Mouse (Mus musculus): Measurements from ENCODE around the gene Lsp1. TPM values are rescaled to one million over a fixed set of nuclear protein-coding genes. Genes with fewer than 3 reads are reported as not detected.

The Lsp1 gene
- polyA plus RNA-seq, 1 experiment from 2014 or later = 92.8 TPM

DNA sequence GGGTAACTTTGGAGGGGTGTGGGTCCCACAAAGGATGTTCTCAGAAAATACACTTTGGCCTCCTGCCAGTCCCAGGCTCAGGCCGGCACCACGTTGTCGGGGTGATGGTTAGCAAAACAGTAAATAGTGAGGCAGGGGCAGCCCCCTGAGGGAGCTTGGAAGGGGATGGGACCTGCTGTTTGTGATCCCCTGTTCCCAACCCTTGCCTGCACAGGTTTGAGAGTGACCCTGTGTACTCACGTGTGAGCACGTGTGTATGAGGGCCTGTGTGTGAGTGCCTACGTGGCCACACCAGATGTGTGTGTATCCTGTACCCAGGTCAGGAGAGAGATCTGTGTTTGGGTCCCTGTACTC lies 21.6 kb downstream of the Lsp1 start:
- peaks cover 45% of the 10 kb centered on the region for H3K4me1 ChIP-seq (ENCODE audit: control insufficient read depth, insufficient read depth, low read length)
- H3K4me2 ChIP-seq (replicated peaks; ENCODE audit: low read depth, low read length) = peak overlapping the region; percentile 49; the same call in 1 of the 2 replicates
- H3K9ac ChIP-seq (ENCODE audit: low read depth, low read length) = peak overlapping the region; percentile 76
- peaks cover 31% of the 10 kb centered on the region; the same call in 1 of the 2 replicates for H3K36me3 ChIP-seq (ENCODE audit: control insufficient read depth, insufficient read depth, low read length)
- H3K27ac ChIP-seq (ENCODE audit: low read depth, low read length) = peak overlapping the region; percentile 97
- no peak overlapping the region for H3K4me3 ChIP-seq (ENCODE audit: low read length)
- whole genome bisulfite sequencing = 21% methylated on average over 6 of the region's 6 CpGs
- no peaks in the 10 kb centered on the region for H3K27me3 ChIP-seq (ENCODE audit: control insufficient read depth, insufficient read depth, low read length)
- H3K9me3 ChIP-seq (ENCODE audit: control insufficient read depth, low read length) = no peaks in the 10 kb centered on the region
- ATAC-seq (ENCODE audit: low FRiP score, low TSS enrichment) = no peak; the same call in 1 of the 2 replicates

GRCm38 (mm10) chr7:142483136-142483535 lies 22.5 kb downstream of the Lsp1 start:
- Histone ChIP-seq H3K36me3 (ENCODE audit: control insufficient read depth, insufficient read depth, low read length) (peaks cover 36% of the 10 kb centered on the region; the same call in 1 of the 2 replicates), H3K4me3 (ENCODE audit: low read length) (no peak overlapping the region), H3K9me3 (ENCODE audit: control insufficient read depth, low read length) (no peaks in the 10 kb centered on the region), H3K4me1 (ENCODE audit: control insufficient read depth, insufficient read depth, low read length) (peaks cover 47% of the 10 kb centered on the region), H3K4me2 (replicated peaks; ENCODE audit: low read depth, low read length) (no peak overlapping the region), H3K27ac (ENCODE audit: low read depth, low read length) (peak overlapping the region; percentile 97), H3K9ac (ENCODE audit: low read depth, low read length) (peak overlapping the region; percentile 0; the same call in 1 of the 2 replicates), H3K27me3 (ENCODE audit: control insufficient read depth, insufficient read depth, low read length) (no peaks in the 10 kb centered on the region)
- WGBS = 45% methylated on average over 11 of the region's 11 CpGs
- peak; percentile 9 for ATAC-seq (ENCODE audit: low FRiP score, low TSS enrichment)

- 57% methylated on average over 12 of the region's 12 CpGs for WGBS
- peaks cover 47% of the 10 kb centered on the region for H3K4me1 ChIP-seq (ENCODE audit: control insufficient read depth, insufficient read depth, low read length)
- H3K9ac ChIP-seq (ENCODE audit: low read depth, low read length) = no peak overlapping the region
Measured at GRCm38 (mm10) chr7:142484780-142485179, 24.2 kb downstream of the Lsp1 start.

DNA sequence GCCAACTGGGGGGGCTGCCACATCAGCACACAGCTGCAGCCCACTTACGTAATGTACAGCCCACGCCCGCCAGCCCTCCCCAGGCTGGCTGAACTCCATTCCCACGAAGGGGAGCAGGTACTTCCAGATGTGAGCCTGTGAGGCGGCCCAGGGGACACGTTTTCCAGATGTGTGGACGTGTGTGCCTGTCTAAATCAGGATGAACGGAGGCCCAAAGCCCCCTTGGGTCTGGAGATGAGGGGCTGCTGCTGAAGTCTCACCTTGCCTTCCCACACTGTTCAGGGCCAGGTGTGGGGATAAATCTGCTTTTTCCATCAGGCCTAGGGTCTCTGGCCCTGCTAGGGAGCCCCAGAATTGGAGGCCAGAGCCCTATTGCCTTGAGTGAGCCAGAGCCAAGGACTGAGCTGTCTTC lies 26.1 kb downstream of the Lsp1 start:
- WGBS = 70% methylated on average over 8 of the region's 8 CpGs
- no peak overlapping the region for H3K4me3 ChIP-seq (ENCODE audit: low read length)
- H3K36me3 ChIP-seq (ENCODE audit: control insufficient read depth, insufficient read depth, low read length) = peaks cover 72% of the 10 kb centered on the region
- peak overlapping the region; percentile 74 for H3K27ac ChIP-seq (ENCODE audit: low read depth, low read length)
- H3K9ac ChIP-seq (ENCODE audit: low read depth, low read length) = 0 out of 2 replicates have a peak overlapping the region, but pooled peaks have one; percentile 18
- peaks cover 37% of the 10 kb centered on the region for H3K4me1 ChIP-seq (ENCODE audit: control insufficient read depth, insufficient read depth, low read length)
- H3K4me2 ChIP-seq (replicated peaks; ENCODE audit: low read depth, low read length) = no peak overlapping the region
- H3K27me3 ChIP-seq (ENCODE audit: control insufficient read depth, insufficient read depth, low read length) = no peaks in the 10 kb centered on the region
- H3K9me3 ChIP-seq (ENCODE audit: control insufficient read depth, low read length) = no peaks in the 10 kb centered on the region
- no peak for ATAC-seq (ENCODE audit: low FRiP score, low TSS enrichment)

More at GRCm38 (mm10) chr7:142484780-142485179, 24.2 kb downstream of the Lsp1 start:
- Histone ChIP-seq H3K27ac (ENCODE audit: low read depth, low read length) (peak overlapping the region; percentile 18; the same call in 1 of the 2 replicates), H3K4me3 (ENCODE audit: low read length) (no peak overlapping the region), H3K4me2 (replicated peaks; ENCODE audit: low read depth, low read length) (no peak overlapping the region), H3K9me3 (ENCODE audit: control insufficient read depth, low read length) (no peaks in the 10 kb centered on the region), H3K27me3 (ENCODE audit: control insufficient read depth, insufficient read depth, low read length) (no peaks in the 10 kb centered on the region), H3K36me3 (ENCODE audit: control insufficient read depth, insufficient read depth, low read length) (peaks cover 52% of the 10 kb centered on the region)
- ATAC-seq (ENCODE audit: low FRiP score, low TSS enrichment) = no peak

- H3K27ac ChIP-seq (ENCODE audit: low read depth, low read length) = peak overlapping the region; percentile 74
- peak; percentile 53 for ATAC-seq (ENCODE audit: low FRiP score, low TSS enrichment)
- no peaks in the 10 kb centered on the region for H3K9me3 ChIP-seq (ENCODE audit: control insufficient read depth, low read length)
- H3K27me3 ChIP-seq (ENCODE audit: control insufficient read depth, insufficient read depth, low read length) = no peaks in the 10 kb centered on the region
- H3K4me2 ChIP-seq (replicated peaks; ENCODE audit: low read depth, low read length) = peak overlapping the region; percentile 19; the same call in 1 of the 2 replicates
- H3K36me3 ChIP-seq (ENCODE audit: control insufficient read depth, insufficient read depth, low read length) = peaks cover 79% of the 10 kb centered on the region
- peaks cover 30% of the 10 kb centered on the region for H3K4me1 ChIP-seq (ENCODE audit: control insufficient read depth, insufficient read depth, low read length)
- 17% methylated on average over 9 of the region's 9 CpGs for WGBS
- peak overlapping the region; percentile 28 for H3K9ac ChIP-seq (ENCODE audit: low read depth, low read length)
- no peak overlapping the region for H3K4me3 ChIP-seq (ENCODE audit: low read length)
Measured at GRCm38 (mm10) chr7:142487341-142487859, 26.8 kb downstream of the Lsp1 start.

DNA sequence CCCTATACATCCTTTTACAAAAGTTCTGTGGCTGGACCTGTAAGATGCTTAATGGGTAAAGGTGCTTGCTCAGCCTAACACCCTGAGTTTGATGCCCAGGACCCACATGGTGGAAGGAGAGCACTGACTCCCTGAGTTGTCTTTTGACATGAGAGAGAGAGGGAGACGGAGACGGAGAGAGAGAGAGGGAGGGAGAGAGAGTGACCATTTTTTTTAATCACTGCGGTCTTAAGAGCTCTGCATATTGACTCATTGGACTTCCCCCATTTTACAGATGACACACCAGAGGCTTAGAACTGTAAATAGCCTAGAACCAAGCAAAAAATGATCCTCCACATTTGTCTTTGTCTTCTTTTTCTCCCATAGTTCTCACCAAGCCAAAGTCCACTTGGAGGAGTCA lies 27.4 kb downstream of the Lsp1 start:
- Histone ChIP-seq H3K27ac (ENCODE audit: low read depth, low read length) (no peak overlapping the region), H3K4me3 (ENCODE audit: low read length) (no peak overlapping the region), H3K27me3 (ENCODE audit: control insufficient read depth, insufficient read depth, low read length) (no peaks in the 10 kb centered on the region), H3K36me3 (ENCODE audit: control insufficient read depth, insufficient read depth, low read length) (peaks cover 81% of the 10 kb centered on the region), H3K4me1 (ENCODE audit: control insufficient read depth, insufficient read depth, low read length) (peaks cover 24% of the 10 kb centered on the region), H3K9me3 (ENCODE audit: control insufficient read depth, low read length) (no peaks in the 10 kb centered on the region), H3K4me2 (replicated peaks; ENCODE audit: low read depth, low read length) (no peak overlapping the region), H3K9ac (ENCODE audit: low read depth, low read length) (no peak overlapping the region)
- ATAC-seq (ENCODE audit: low FRiP score, low TSS enrichment) = no peak
- WGBS = 76% methylated on average over 3 of the region's 3 CpGs

- peaks cover 62% of the 10 kb centered on the region for H3K36me3 ChIP-seq (ENCODE audit: control insufficient read depth, insufficient read depth, low read length)
Measured at GRCm38 (mm10) chr7:142493535-142493934, 32.9 kb downstream of the Lsp1 start.

DNA sequence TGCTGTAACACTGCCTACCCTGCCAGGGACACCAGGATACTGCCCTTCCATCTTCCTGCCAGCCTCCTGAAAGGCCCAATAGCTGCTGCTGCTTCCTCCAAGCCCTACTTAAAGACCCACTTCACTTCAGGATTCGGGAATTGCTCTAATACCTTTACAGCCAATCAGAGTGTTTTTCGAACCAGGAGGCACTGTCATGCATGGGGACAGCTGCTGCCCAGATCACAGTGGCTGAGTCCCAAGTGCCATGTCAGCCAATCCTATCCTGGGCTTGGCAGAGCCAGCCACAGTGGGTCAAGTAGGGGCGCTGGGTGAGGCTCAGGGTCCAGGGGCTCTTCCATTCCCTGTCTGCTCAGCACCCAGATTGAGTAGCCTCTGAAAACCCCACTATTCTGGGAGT lies 35.5 kb downstream of the Lsp1 start:
- Histone ChIP-seq H3K9me3 (ENCODE audit: control insufficient read depth, low read length) (no peaks in the 10 kb centered on the region), H3K27me3 (ENCODE audit: control insufficient read depth, insufficient read depth, low read length) (no peaks in the 10 kb centered on the region), H3K4me2 (replicated peaks; ENCODE audit: low read depth, low read length) (no peak overlapping the region), H3K27ac (ENCODE audit: low read depth, low read length) (no peak overlapping the region), H3K4me1 (ENCODE audit: control insufficient read depth, insufficient read depth, low read length) (peaks cover 14% of the 10 kb centered on the region; the same call in 1 of the 2 replicates), H3K36me3 (ENCODE audit: control insufficient read depth, insufficient read depth, low read length) (peaks cover 35% of the 10 kb centered on the region), H3K9ac (ENCODE audit: low read depth, low read length) (no peak overlapping the region), H3K4me3 (ENCODE audit: low read length) (no peak overlapping the region)
- WGBS = 77% methylated on average over 3 of the region's 3 CpGs
- no peak for ATAC-seq (ENCODE audit: low FRiP score, low TSS enrichment)

More at GRCm38 (mm10) chr7:142493535-142493934, 32.9 kb downstream of the Lsp1 start:
- H3K9me3 ChIP-seq (ENCODE audit: control insufficient read depth, low read length) = no peaks in the 10 kb centered on the region
- H3K27me3 ChIP-seq (ENCODE audit: control insufficient read depth, insufficient read depth, low read length) = no peaks in the 10 kb centered on the region
- no peak overlapping the region for H3K27ac ChIP-seq (ENCODE audit: low read depth, low read length)
- H3K4me1 ChIP-seq (ENCODE audit: control insufficient read depth, insufficient read depth, low read length) = peaks cover 2% of the 10 kb centered on the region; the same call in 1 of the 2 replicates
- no peak for ATAC-seq (ENCODE audit: low FRiP score, low TSS enrichment)
- 71% methylated on average over 8 of the region's 8 CpGs for WGBS
- no peak overlapping the region for H3K4me3 ChIP-seq (ENCODE audit: low read length)
- no peak overlapping the region for H3K4me2 ChIP-seq (replicated peaks; ENCODE audit: low read depth, low read length)
- H3K9ac ChIP-seq (ENCODE audit: low read depth, low read length) = no peak overlapping the region

- no peak overlapping the region for H3K27ac ChIP-seq (ENCODE audit: low read depth, low read length)
- no peaks in the 10 kb centered on the region for H3K27me3 ChIP-seq (ENCODE audit: control insufficient read depth, insufficient read depth, low read length)
- H3K9ac ChIP-seq (ENCODE audit: low read depth, low read length) = no peak overlapping the region
- H3K36me3 ChIP-seq (ENCODE audit: control insufficient read depth, insufficient read depth, low read length) = peaks cover 29% of the 10 kb centered on the region
- H3K4me1 ChIP-seq (ENCODE audit: control insufficient read depth, insufficient read depth, low read length) = peaks cover 14% of the 10 kb centered on the region; the same call in 1 of the 2 replicates
- H3K9me3 ChIP-seq (ENCODE audit: control insufficient read depth, low read length) = no peaks in the 10 kb centered on the region
- WGBS = 87% methylated on average over 5 of the region's 5 CpGs
- no peak overlapping the region for H3K4me2 ChIP-seq (replicated peaks; ENCODE audit: low read depth, low read length)
- no peak for ATAC-seq (ENCODE audit: low FRiP score, low TSS enrichment)
- H3K4me3 ChIP-seq (ENCODE audit: low read length) = no peak overlapping the region
Measured at GRCm38 (mm10) chr7:142496800-142497199, 36.2 kb downstream of the Lsp1 start.
